Mouse (Mus musculus): ENCODE measurements around the gene Pgbd5.

- TF ChIP-seq TAL1 (IDR thresholded peaks at IDR 0.05; ENCODE audit: low read length) (no peak), GATA1 (IDR thresholded peaks at IDR 0.05; ENCODE audit: low read length) (no peak)
These were observed 26.8 kb downstream of the Pgbd5 start for GRCm38 (mm10) chr8:124412496-124413243.
